Mouse (Mus musculus): ENCODE results near the gene Kdm2a. TPM values are rescaled to one million over a fixed set of nuclear protein-coding genes. Genes with fewer than 3 reads are reported as not detected.

The Kdm2a gene
- polyA plus RNA-seq, 1 experiment from 2014 or later, result 61.6 TPM

DNA sequence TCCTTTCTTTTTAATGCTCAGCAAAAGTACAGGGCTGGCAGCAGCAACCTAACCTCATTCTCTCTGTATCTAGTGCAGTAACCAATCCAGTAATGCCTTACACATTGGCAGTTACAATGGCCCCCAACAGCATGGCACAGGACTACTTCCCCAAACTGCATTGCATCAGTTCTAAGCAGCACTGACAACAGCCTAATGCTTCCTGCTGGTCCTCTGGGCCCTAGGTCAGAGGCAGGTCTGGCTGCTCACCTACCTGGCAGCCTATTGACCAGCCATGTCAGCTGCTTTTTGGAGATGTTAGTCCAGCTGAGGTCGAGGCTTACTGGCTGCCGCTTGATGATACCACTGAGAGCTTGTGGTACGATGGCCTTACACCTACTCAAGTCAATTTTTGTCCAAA lies 76.0 kb downstream of the Kdm2a start:
- H3K4me2 ChIP-seq (replicated peaks), result no peak overlapping the region
- WGBS, result 93% methylated on average over 3 of the region's 3 CpGs
- H3K27ac ChIP-seq, result no peak overlapping the region
- H3K27me3 ChIP-seq, result no peaks in the 10 kb centered on the region
- no peak overlapping the region for H3K4me3 ChIP-seq
- H3K9me3 ChIP-seq, result no peaks in the 10 kb centered on the region
- H3K9ac ChIP-seq, result no peak overlapping the region
- ATAC-seq (ENCODE audit: insufficient number of reproducible peaks, insufficient read depth, low FRiP score, low TSS enrichment), result no peak
- H3K36me3 ChIP-seq, result peaks cover 96% of the 10 kb centered on the region
- no peaks in the 10 kb centered on the region for H3K4me1 ChIP-seq

DNA sequence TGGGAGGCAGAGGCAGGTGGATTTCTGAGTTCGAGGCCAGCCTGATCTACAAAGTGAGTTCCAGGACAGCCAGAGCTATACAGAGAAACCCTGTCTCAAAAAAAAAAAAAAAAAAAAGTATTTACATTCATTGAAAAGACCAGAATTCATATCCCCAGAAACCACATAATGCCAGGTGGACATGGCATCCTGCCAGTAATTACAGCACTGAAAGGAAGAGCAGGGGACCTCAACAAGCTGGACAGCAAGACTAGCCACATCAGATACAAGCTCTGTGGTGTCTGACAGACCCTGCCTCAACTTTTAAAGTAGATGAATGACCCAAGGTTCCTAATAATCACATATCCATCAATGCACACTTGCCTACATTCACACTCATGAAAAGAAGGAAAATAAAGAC lies 76.5 kb downstream of the Kdm2a start:
- H3K9ac ChIP-seq, result no peak overlapping the region
- no peaks in the 10 kb centered on the region for H3K9me3 ChIP-seq
- H3K4me3 ChIP-seq, result no peak overlapping the region
- no peaks in the 10 kb centered on the region for H3K27me3 ChIP-seq
- H3K36me3 ChIP-seq, result peaks cover 94% of the 10 kb centered on the region
- no peak overlapping the region for H3K4me2 ChIP-seq (replicated peaks)
- H3K27ac ChIP-seq, result no peak overlapping the region
- 100% methylated on average over 1 of the region's 1 CpGs for WGBS
- no peaks in the 10 kb centered on the region for H3K4me1 ChIP-seq
- ATAC-seq (ENCODE audit: insufficient number of reproducible peaks, insufficient read depth, low FRiP score, low TSS enrichment), result no peak

DNA sequence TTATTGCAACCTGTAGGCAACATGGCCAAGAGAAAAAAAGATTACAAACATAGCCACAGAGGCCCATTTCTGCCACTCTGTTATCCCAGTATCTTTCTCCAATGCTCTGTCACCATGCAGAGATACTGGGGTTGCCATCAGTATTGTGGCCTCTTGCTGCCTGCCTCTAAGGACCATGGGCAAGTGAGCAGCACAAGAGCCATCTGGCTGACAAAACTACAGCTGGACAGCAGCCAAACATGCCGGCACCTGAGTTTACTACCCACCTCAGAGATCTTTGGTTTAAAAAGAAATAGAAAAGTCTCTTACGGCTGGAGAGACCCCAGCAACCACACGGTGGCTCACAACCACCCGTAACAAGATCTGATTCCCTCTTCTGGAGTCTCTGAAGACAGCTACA lies 78.8 kb downstream of the Kdm2a start:
- Histone ChIP-seq H3K27ac (no peak overlapping the region), H3K27me3 (no peaks in the 10 kb centered on the region), H3K9me3 (no peaks in the 10 kb centered on the region), H3K9ac (no peak overlapping the region), H3K4me1 (no peaks in the 10 kb centered on the region), H3K4me3 (no peak overlapping the region), H3K36me3 (peaks cover 82% of the 10 kb centered on the region), H3K4me2 (replicated peaks) (no peak overlapping the region)
- no peak for ATAC-seq (ENCODE audit: insufficient number of reproducible peaks, insufficient read depth, low FRiP score, low TSS enrichment)
- WGBS, result 84% methylated on average over 4 of the region's 4 CpGs

DNA sequence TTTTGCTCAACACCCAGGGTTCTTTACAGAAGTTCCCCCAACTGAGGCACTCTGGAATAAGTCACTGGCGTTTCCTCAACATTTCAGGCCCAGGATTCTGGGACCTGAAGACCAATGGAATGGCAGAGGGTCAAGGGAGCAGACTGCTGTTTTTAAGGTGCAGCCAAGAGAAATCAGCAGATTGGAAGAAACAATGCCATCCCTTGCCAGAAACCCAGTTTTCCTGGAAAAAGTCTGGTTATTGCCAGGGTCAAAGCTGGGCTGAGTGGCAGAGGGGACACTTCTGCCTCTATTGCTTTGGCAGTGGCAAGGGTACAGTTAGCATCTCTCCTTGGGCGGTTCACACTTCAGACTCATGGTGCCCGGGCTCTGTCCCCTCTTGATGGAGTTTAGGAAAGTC lies 80.9 kb downstream of the Kdm2a start:
- ATAC-seq (ENCODE audit: insufficient number of reproducible peaks, insufficient read depth, low FRiP score, low TSS enrichment), result no peak
- H3K4me2 ChIP-seq (replicated peaks), result no peak overlapping the region
- H3K4me1 ChIP-seq, result no peaks in the 10 kb centered on the region
- no peaks in the 10 kb centered on the region for H3K27me3 ChIP-seq
- H3K4me3 ChIP-seq, result no peak overlapping the region
- H3K9me3 ChIP-seq, result no peaks in the 10 kb centered on the region
- WGBS, result 88% methylated on average over 3 of the region's 3 CpGs
- H3K36me3 ChIP-seq, result peaks cover 66% of the 10 kb centered on the region
- no peak overlapping the region for H3K9ac ChIP-seq
- H3K27ac ChIP-seq, result no peak overlapping the region

DNA sequence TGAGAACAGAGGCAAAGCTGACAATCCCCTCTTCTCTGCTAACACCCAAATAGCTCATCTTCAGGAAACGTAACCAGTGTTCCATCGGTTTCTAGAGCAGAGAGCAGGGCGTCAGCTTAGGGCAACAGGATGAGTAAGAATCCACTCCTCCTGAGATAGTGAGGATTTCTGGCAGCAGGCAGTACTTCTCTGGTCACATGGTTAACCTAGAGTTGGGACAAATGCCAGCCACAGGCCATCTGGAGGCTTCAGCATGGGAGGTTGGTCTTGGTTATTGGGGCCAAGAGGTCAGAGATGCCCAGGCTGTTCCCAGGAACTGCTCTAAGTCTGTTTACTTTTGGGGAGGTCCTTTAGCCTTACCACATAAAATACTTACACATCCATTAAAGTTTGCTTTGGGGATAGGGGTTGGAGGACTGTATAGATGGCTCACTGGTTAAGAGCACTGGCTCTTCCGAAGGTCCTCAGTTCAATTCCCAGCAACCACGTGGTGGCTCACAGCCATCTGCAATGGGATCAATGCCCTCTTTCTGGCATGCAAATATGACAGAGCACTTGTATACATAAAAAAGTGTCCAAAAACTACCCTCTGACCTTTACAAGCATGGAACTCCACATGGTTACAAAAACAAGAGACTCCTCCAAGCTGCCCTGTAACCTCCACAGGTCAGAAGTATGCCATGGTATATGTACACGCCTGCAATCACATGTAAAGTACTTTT lies 82.7 kb downstream of the Kdm2a start:
- no peaks in the 10 kb centered on the region for H3K4me1 ChIP-seq
- WGBS, result 87% methylated on average over 6 of the region's 6 CpGs
- peaks cover 51% of the 10 kb centered on the region for H3K36me3 ChIP-seq
- H3K9me3 ChIP-seq, result no peaks in the 10 kb centered on the region
- no peak overlapping the region for H3K4me2 ChIP-seq (replicated peaks)
- no peak overlapping the region for H3K4me3 ChIP-seq
- H3K9ac ChIP-seq, result no peak overlapping the region
- no peak overlapping the region for H3K27ac ChIP-seq
- ATAC-seq (ENCODE audit: insufficient number of reproducible peaks, insufficient read depth, low FRiP score, low TSS enrichment), result no peak
- no peaks in the 10 kb centered on the region for H3K27me3 ChIP-seq

DNA sequence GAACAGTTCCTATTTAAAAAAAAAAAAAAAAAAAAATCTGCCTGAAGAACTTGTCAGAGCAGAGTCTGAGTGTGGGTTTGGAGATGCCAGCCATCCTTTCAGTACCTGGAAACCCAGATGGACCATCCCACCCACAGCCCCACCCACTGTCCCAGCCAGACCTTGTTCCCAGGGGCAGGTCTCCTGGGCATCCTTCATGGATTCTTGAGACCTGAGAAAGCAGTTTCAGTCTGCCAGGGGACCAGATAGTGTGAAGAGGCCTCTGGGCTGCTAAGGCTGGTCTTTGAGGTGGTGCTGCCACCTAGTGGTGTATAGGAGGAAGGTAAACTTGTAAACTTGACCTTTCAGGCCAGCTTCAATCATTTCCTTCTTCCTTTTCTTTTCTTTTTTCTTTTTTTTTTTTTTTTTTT lies 88.3 kb downstream of the Kdm2a start:
- Histone ChIP-seq H3K9ac (no peak overlapping the region), H3K27me3 (no peaks in the 10 kb centered on the region), H3K4me3 (no peak overlapping the region), H3K9me3 (no peaks in the 10 kb centered on the region), H3K4me2 (replicated peaks) (no peak overlapping the region), H3K27ac (no peak overlapping the region), H3K4me1 (peaks cover 6% of the 10 kb centered on the region), H3K36me3 (0 out of 2 replicates have a peak, but pooled peaks cover 6% of the 10 kb centered on the region)
- ATAC-seq (ENCODE audit: insufficient number of reproducible peaks, insufficient read depth, low FRiP score, low TSS enrichment), result no peak

DNA sequence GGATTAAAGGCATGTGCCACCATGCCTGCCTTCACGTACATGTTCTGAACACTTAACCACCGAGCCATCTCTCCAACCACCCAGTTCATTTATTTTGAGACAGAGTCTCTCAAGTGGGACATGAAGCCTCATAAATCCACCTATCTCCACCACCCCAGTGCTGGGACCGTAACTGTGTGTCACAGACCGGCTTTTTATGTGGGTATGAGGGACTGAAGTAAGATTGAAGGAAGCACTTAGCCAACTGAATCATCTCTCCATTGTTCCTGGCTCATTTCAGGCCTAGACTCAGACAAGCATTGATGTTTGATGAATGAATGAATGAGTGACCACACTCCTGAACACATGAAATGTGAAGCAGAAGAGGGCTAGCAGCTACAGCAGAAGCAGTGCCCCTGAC lies 88.8 kb downstream of the Kdm2a start:
- Histone ChIP-seq H3K27ac (no peak overlapping the region), H3K4me2 (replicated peaks) (no peak overlapping the region), H3K4me3 (no peak overlapping the region), H3K4me1 (peaks cover 11% of the 10 kb centered on the region), H3K36me3 (0 out of 2 replicates have a peak, but pooled peaks cover 4% of the 10 kb centered on the region), H3K27me3 (no peaks in the 10 kb centered on the region), H3K9me3 (no peaks in the 10 kb centered on the region), H3K9ac (no peak overlapping the region)
- no peak for ATAC-seq (ENCODE audit: insufficient number of reproducible peaks, insufficient read depth, low FRiP score, low TSS enrichment)
- 86% methylated on average over 4 of the region's 4 CpGs for WGBS

DNA sequence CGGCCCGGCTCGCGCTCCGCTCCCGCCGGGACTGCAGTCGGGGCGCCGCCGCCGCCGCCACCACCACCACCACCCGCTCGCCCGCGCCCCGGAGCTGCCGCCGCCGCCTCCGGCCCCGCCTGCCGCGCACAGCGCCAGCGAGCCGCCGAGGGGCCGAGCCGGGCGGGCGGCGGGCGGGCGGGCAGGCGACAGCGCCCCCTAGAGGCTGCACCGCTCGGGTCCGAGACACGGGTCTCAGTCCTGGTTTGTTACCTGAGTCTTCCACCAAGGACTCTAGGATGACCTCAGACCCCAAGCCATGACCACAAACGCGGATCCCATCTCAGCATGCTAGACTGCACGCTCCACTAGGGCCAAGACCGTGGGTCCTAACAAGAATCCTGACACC lies 91.9 kb downstream of the Kdm2a start, which contains the start of gene Grk2:
Gene Grk2, minus strand, starts transcription at position 33 of the 388 bp plus-strand sequence.
- under 1% methylated on average over 38 of the region's 46 CpGs for WGBS
- Histone ChIP-seq H3K9me3 (no peaks in the 10 kb centered on the region), H3K4me2 (replicated peaks) (peak within 1 kb of the TSS; percentile 87), H3K27ac (peak within 1 kb of the TSS; percentile 80), H3K27me3 (no peaks in the 10 kb centered on the region), H3K9ac (peak within 1 kb of the TSS; percentile 90), H3K4me3 (peak within 1 kb of the TSS; percentile 93), H3K4me1 (peaks cover 42% of the 10 kb centered on the region), H3K36me3 (no peaks in the 10 kb centered on the region)
- peak; percentile 39; the same call in 1 of the 2 replicates for ATAC-seq (ENCODE audit: insufficient number of reproducible peaks, insufficient read depth, low FRiP score, low TSS enrichment)

DNA sequence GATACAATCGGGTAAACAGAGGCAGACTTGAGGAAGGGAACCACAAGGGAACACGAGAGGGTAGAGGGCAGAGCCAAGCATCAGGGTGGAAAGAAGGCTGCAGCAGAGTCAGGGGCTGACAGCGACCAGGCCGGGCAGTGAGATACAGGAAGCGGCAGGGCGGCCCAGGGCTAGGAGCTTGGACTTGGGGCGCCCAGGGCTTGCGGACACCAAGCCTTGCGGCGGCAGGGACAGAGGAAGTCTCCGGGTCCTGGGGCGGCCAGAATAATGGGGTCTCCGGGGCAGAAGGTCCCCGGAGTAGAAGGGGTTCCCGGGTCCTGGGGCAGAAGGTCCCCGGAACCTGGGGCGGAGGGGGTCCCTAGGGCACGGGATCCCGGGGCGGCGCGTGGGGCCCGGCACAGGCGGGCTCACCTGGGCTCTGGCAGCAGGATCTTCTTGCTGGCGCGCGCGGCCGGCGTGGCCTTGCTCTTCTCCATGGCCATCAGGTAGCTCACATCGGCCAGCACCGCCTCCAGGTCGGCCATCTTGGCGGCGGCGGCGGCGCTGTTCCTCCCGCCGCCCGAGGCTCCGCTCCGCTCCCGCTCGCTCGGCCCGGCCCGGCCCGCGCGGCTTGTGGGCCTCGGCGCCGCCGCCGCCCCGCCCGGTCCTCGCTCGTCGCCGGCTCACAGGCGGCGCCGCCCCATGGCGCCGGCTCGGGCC lies 92.4 kb downstream of the Kdm2a start:
- peak overlapping the region; percentile 80 for H3K27ac ChIP-seq
- peak overlapping the region; percentile 90 for H3K9ac ChIP-seq
- H3K36me3 ChIP-seq, result no peaks in the 10 kb centered on the region
- no peaks in the 10 kb centered on the region for H3K9me3 ChIP-seq
- peak overlapping the region; percentile 87 for H3K4me2 ChIP-seq (replicated peaks)
- H3K27me3 ChIP-seq, result no peaks in the 10 kb centered on the region
- ATAC-seq (ENCODE audit: insufficient number of reproducible peaks, insufficient read depth, low FRiP score, low TSS enrichment), result peak; percentile 19
- WGBS, result 1% methylated on average over 64 of the region's 68 CpGs
- peaks cover 47% of the 10 kb centered on the region for H3K4me1 ChIP-seq
- peak overlapping the region; percentile 93 for H3K4me3 ChIP-seq

DNA sequence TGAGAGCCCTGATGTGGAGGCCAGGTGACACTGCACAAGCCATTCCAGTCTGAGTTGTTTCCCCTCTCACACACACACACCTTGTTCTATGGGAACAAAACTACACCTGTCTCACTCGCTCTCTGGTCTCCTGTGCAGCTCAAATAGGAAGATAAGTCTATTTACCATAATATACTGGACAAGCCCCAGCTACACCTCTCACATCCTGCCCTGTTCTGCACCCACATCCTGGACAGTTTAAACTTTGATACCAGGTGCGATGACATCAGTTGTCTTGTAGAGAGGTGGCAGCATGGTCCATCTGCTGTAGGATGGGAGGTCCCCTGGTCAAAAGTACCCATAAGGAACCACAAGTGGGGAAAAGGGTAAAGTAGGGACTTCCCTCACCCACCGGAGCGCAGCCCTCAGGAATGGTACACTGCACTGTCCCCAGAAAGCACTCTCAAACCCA lies 93.2 kb downstream of the Kdm2a start:
- Histone ChIP-seq H3K27me3 (no peaks in the 10 kb centered on the region), H3K9me3 (no peaks in the 10 kb centered on the region), H3K4me3 (peak overlapping the region; percentile 93), H3K4me2 (replicated peaks) (peak overlapping the region; percentile 87), H3K4me1 (peaks cover 55% of the 10 kb centered on the region), H3K36me3 (no peaks in the 10 kb centered on the region), H3K9ac (peak overlapping the region; percentile 90; the same call in 1 of the 2 replicates), H3K27ac (no peak overlapping the region)
- no peak for ATAC-seq (ENCODE audit: insufficient number of reproducible peaks, insufficient read depth, low FRiP score, low TSS enrichment)
- 56% methylated on average over 4 of the region's 4 CpGs for WGBS

DNA sequence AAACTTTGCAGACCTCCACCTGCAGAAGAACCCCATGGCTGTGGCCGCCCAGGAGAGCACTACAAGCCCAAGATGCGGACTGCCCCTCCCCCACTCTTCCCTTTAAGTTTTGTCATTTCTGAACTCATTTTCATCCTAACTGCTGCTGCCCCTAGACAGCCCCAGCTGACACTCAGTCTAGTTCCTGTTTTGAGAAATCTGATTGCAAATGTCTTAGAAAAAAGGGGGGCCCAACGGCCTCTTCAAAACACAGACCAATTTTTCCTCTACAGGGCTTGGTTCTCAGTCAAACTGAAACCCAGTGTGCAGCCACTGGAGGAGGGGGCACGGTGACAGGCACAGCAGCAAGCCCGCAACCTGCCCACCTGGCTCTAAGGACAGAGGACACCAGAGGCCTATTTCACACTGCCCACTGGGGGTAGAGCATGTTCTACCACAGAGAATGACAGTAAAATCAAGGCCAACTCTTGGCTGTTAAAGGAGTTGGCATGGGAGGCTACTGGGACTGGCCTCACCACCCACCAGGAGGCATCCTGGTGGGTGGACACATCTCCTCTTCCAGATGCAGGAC lies 93.7 kb downstream of the Kdm2a start:
- 62% methylated on average over 5 of the region's 5 CpGs for WGBS

DNA sequence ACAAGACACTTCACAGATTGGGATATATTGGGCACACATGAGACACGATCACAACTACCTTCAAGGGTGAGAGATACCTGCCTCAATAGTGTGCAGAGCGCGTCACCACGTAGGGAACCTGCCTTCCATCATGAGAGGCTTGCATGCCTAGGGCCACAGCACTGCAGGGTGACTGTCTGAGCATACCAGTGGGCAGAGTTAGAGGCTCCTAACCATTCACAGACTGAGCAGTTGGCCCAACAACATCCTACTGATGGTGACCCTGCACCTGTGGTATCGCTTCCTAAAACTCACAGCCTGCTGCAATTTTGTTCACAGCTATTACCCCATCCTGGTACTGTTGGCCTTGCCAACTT lies 94.5 kb downstream of the Kdm2a start:
- H3K9ac ChIP-seq, result no peak overlapping the region
- 92% methylated on average over 5 of the region's 5 CpGs for WGBS
- H3K9me3 ChIP-seq, result no peaks in the 10 kb centered on the region
- H3K4me3 ChIP-seq, result no peak overlapping the region
- H3K4me1 ChIP-seq, result peaks cover 60% of the 10 kb centered on the region
- H3K27me3 ChIP-seq, result no peaks in the 10 kb centered on the region
- no peak for ATAC-seq (ENCODE audit: insufficient number of reproducible peaks, insufficient read depth, low FRiP score, low TSS enrichment)
- H3K36me3 ChIP-seq, result no peaks in the 10 kb centered on the region
- no peak overlapping the region; the same call in 1 of the 2 replicates for H3K4me2 ChIP-seq (replicated peaks)
- H3K27ac ChIP-seq, result no peak overlapping the region

More for the DNA sequence above, 93.7 kb downstream of the Kdm2a start:
- no peak overlapping the region for H3K27ac ChIP-seq
- no peaks in the 10 kb centered on the region for H3K9me3 ChIP-seq
- H3K27me3 ChIP-seq, result no peaks in the 10 kb centered on the region
- H3K9ac ChIP-seq, result peak overlapping the region; percentile 27; the same call in 1 of the 2 replicates
- peak overlapping the region; percentile 93 for H3K4me3 ChIP-seq
- H3K36me3 ChIP-seq, result no peaks in the 10 kb centered on the region
- peaks cover 56% of the 10 kb centered on the region for H3K4me1 ChIP-seq
- no peak for ATAC-seq (ENCODE audit: insufficient number of reproducible peaks, insufficient read depth, low FRiP score, low TSS enrichment)
- H3K4me2 ChIP-seq (replicated peaks), result peak overlapping the region; percentile 87

Data from embryonic facial prominence, embryonic 12.5 days (tissue).